Mouse (Mus musculus) ovary, adult 18-20 months (tissue): ENCODE data around the gene Lkaaear1.

Experiments used
- DNase-seq: peaks from one replicate; pipeline ENCODE4 v3.0.0; 2022; ENCODE audit warnings: low spot score, mixed read lengths

The Lkaaear1 gene

GRCm38 (mm10) chr2:181698241-181698640 is at the start of gene Lkaaear1:
Lkaaear1 (minus strand) TSS chr2:181698442.
- DNase-seq, result no peak

- DNase-seq, result no peak
Observed at GRCm38 (mm10) chr2:181730051-181730450, 31.8 kb upstream of the Lkaaear1 start.

GRCm38 (mm10) chr2:181727659-181728262 is 29.5 kb upstream of the Lkaaear1 start:
- DNase-seq, result no peak

- DNase-seq, result no peak
Observed at GRCm38 (mm10) chr2:181722213-181722612, 24.0 kb upstream of the Lkaaear1 start.

DNA sequence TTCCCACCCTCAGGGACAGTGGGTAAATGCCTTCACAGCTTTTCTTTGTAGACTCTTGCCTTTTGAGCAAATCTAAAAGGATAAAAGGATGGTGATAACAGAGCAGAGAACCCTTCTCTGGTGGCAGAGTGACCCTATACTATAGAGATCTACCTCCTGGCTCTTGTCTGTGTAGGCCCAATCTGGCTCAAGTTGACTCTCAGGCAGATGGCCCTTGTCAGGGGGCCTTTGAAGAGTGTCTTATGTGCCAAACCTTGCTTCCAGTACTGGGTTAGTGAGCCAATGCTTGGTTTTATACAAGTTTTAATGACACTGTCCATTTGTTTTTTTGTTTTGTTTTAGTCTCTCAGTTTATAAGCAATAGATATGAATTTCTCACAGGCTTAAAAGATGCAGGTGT is 23.0 kb upstream of the Lkaaear1 start:
- DNase-seq, result no peak

DNA sequence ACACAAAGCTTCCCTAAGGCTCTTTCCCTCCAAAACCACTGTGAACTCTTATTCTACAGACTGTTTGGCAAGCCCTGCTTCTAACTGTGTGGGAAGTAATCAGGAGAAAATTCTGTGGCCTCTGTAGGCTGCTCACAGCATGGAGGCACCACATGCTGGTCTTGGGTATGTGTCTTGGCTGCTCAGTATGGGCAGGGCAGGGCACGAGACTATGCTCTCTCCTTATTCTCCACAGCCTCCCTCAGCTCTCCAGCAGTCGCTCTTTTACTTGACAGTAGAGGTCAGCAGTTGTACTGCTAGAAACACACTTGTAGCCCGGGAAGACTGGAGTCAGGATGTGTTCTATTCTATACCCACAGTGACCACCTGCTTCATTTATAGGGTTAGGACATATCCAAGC is 21.8 kb upstream of the Lkaaear1 start:
- DNase-seq, result no peak

GRCm38 (mm10) chr2:181716991-181717390 is 18.7 kb upstream of the Lkaaear1 start:
- DNase-seq, result no peak

DNA sequence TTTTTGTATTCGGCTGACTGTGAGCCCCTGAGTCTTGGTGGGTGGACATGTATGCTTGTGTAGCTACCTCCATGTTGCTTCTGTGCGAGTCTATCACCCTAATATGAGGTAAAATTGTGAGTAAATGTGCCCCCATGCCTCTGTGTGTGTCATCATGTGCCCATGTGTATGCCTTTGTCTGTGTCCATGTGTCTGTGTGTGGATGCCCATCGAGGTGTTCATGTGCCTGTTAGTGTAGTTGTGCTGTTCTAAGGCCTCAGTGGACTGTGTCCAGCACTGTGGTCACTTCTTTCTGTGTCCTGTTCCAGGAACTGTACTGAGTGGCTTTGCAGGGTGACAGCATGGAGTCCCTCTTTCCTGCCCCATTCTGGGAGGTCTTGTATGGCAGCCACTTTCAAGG is 17.1 kb upstream of the Lkaaear1 start:
- DNase-seq, result no peak

DNA sequence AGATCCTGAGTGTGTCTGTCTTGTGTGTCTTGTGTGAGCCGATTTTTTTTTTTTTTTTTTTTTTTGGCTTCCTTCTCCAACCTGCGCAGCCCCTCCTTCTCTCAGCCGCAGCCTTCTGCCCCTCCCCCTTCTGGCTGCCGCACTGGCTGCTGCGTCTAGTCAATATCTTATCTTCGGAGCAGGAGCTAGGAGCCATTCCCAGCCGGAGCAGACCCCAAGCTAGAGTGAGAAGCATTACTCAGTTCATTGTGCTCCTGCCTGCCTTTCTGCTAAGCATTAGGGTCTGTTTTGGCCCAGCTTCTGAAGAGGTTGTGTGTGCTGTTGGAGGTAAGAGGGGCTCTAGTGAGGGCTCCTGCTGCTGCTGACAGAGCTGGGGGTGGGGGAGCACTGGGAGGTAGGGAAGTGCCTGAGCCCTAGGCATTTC is 16.7 kb upstream of the Lkaaear1 start, which contains the start of gene Oprl1:
Gene Oprl1 (plus strand): TSS at position 114 of the 424 bp plus-strand sequence.
- DNase-seq, result no peak

DNA sequence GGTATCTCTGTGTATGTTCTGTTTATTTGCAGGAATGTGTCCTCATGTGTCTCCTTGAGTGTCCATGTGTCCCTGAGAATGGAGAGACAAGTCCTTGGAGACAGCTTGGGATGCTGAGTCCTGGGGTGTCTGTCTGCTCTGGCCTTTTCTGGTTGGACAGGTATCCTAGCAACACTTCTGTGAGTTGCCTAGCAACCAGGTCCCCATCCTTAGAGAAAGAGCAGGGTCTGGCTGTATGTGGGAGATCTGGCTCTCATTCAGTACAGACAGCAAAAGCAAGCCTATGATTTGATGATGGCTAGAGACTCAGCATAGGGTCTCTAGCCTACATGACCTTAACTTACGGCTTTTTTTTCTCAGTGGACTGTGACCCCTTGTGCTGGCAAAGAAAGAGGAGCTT is 15.5 kb upstream of the Lkaaear1 start:
- no peak for DNase-seq

DNA sequence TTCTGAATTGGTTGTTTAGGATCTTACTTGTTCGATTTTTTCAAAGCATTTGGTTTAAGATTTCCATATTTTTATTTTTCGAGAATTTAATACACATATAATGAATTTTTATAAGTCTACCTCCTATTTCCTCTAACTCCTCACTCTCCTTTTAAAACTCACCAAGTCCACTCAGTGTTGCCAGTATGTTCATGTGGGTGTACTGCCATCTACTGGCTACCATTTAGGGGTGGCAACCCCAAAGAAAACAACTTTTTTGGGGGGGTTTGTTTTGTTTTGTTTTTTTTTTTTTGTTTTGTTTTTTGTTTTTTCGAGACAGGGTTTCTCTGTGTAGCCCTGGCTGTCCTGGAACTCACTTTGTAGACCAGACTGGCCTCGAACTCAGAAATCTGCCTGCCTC is 8.4 kb upstream of the Lkaaear1 start:
- no peak for DNase-seq

GRCm38 (mm10) chr2:181696801-181697420 is 1.3 kb downstream of the Lkaaear1 start:
- no peak for DNase-seq

DNA sequence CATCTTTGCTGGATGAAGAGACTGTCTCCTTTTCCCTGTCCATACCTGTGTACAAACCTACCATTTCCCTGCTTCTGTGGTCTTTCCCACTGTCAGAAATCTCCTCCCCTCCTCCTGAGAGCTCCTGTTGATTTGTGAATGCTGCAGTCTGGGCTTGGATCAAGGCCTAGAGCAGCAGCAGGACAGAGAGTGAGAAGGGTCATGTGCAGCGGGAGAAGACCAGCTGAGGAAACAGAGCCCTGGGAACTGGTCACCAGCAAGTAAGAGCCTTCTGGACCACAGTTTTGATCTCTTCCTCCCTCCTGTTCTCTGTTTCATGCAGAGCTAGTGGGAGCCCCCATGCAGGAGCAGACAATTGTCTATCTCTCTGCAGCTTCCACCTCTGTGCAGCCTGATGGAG is 2.5 kb downstream of the Lkaaear1 start:
- no peak for DNase-seq

DNA sequence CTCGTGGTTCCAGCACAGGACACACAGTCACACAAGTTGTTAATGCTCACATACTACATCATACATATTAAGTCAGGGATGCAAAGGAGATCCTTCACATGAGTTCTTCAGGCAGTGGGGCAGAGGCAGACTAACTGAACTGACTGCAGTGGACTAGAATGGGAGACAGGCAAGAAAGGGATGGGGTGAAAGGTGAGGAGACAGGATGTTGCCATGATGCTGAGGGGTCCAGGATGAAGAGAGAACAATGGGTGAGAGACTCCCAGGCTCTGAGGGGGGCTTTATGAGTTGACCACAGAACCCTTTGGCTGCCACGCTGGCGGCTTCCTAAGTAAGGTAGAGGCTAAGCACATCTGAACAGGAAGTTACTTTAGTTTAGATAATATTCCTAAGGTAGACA is 3.7 kb downstream of the Lkaaear1 start:
- no peak for DNase-seq

DNA sequence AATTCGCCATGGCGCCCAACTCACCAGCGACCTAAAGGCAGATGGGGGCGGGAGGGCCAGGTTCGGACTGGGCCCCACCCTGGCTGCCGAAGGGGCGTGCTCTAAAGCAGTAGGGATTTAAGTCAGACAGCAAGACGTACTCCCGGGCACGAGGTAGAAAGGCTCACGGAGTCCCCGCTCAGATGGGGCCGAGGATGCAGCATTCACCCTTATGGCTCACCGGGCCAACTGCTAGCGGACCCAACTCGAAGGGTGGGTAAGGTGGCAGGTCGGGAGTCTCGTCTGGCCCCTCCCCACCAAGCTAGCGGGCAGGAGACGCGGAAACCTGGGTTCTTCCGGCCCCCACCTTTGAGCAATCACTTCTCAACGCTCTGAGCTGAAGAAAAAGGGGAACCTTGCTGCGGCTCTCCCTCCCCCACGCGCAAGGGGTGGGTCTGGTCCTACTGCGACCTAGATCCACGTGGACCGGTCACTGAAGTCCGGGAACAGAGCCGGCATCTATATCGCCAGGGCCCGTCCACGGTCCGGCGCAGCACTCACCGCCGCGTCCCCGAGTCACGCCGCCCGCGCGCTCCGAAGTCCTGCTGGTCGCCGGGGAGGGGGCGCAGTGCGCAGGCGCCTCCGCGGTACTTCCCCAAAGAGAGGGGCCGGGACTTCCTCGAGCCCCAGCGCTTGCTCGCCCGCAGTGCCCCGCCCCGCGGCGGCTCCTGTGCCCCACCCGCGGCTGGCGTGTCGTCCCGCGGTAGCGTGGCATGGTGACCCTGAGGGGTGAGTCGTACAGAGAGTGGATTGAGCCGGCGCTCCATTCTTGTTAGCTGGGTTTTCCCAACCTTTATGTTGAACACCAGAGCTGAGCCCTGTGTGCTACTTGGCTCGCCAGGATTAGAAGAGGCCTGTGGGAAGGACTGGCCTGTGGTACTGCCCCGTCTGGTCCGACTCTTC is 4.6 kb downstream of the Lkaaear1 start, which contains the start of gene Rgs19:
Gene Rgs19 (minus strand): TSS at position 639 of the 942 bp plus-strand sequence.
- peak; percentile 82 for DNase-seq

DNA sequence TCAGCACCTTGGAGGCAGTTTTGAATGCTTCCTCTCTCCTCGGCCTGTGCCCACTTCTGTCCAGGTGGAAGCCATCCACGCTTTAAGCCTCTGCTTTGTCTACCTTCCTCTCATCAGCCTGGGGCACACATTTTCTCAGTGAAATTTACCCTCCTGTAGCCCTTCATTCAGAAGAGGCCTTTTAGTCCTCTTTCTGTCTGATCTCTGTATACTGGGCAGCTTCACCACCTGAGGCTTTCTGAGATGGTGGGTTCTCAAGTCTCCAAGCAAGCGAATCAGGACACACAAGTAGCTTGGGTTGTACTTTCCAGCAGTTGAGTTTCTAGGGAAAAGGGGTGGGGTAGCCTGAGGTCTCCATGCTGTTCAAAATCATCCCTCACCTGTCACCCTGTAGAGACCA is 5.9 kb downstream of the Lkaaear1 start:
- no peak for DNase-seq

GRCm38 (mm10) chr2:181691571-181691970 is 6.7 kb downstream of the Lkaaear1 start:
- no peak for DNase-seq

GRCm38 (mm10) chr2:181691083-181691482 is 7.2 kb downstream of the Lkaaear1 start:
- no peak for DNase-seq

GRCm38 (mm10) chr2:181689466-181690160 is 8.6 kb downstream of the Lkaaear1 start:
- no peak for DNase-seq

- DNase-seq, result no peak
Observed at GRCm38 (mm10) chr2:181687586-181687985, 10.7 kb downstream of the Lkaaear1 start.

DNA sequence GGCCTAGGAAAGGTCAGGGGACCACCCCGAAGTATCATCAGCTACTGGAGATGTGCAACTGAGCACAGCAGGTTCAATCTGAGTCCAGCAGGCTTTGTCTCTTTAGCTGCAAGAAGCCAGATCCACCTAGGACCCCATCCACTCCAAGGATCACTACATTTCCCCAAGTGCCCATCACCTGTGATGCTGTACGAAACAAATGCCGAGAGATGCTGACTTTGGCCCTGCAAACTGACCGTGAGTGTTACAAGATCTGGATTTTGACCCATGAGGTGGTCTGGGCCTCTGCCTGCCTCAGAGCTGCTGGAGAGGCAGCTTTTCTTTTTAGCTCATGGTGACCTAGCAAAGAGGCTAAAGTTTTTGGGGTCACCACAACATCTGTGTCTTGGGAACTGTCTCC is 12.6 kb downstream of the Lkaaear1 start:
- DNase-seq, result no peak

DNA sequence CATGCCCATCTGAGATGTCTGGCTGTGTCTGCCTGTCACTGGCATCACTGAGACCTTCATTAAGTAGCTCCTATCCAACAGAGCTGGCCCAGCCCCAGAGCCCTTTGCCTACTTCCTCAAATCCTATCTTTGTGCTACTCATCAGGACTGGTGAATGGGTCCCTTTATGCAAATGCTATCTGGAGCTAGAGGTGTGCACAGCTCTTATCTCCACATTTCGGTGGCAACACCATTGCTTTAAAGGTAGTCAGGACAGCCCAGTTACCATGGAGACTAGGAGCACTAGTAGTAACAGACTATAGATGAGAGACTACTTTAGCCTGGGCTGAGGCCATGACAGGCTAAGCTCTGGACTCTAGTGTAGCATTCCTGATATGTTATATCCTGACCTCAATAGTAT is 13.5 kb downstream of the Lkaaear1 start:
- DNase-seq, result no peak
